Mouse (Mus musculus) adrenal gland, postnatal 10 days (tissue): Measurements from ENCODE around the gene Nbeal2. TPM values are rescaled to one million over a fixed set of nuclear protein-coding genes. Genes with fewer than 3 reads are reported as not detected.

Experiments used
- DNase-seq: peaks from one replicate; pipeline ENCODE4 v3.0.0; 2021; ENCODE audit warnings: mixed read lengths
- microRNA-seq: library from miRNA; unstranded; fragments of <30 nt; microRNA quantifications from one replicate; pipeline ENCODE4 v1.2.0, GENCODE M21; 2021
- total RNA-seq, 2 experiments: library from RNA; stranded (reverse); gene quantifications; 2 replicates each; pipeline ENCODE4 v1.2.3; 2021

Gene Nbeal2
- total RNA-seq, 2 experiments from 2014 or later, result 8.2 to 12.0 TPM

- no peak for DNase-seq
Measured at GRCm38 (mm10) chr9:110582161-110582560, 71.8 kb downstream of the Nbeal2 start.

Small RNA genes within 50 kb of the gene (microRNA-seq; reads per million reads assigned to microRNA genes)
- not detected for gene Mir8107

Other genes with a start within 250 kb of the Nbeal2 start
- 10 to 100 TPM; 33.4 to 38.8 TPM for gene Ptpn23, start 245.9 kb downstream of the Nbeal2 start, total RNA-seq
- gene Ngp, start 234.4 kb downstream of the Nbeal2 start, total RNA-seq, result 10 to 100 TPM; 25.5 to 35.5 TPM
- gene Klhl18, start 177.5 kb downstream of the Nbeal2 start, total RNA-seq, result 10 to 100 TPM; 12.3 to 13.8 TPM
- under 1 TPM; 0.45 to 0.79 TPM for gene Kif9, start 177.2 kb downstream of the Nbeal2 start, total RNA-seq
- 10 to 100 TPM; 66.7 to 85.4 TPM for gene Setd2, start 121.6 kb downstream of the Nbeal2 start, total RNA-seq
- 1 to 10 TPM; 7.7 to 9.8 TPM for gene Nradd, start 29.7 kb downstream of the Nbeal2 start, total RNA-seq
- gene Ccdc12, start 2.3 kb upstream of the Nbeal2 start, total RNA-seq, result 10 to 100 TPM; 64.3 to 66.0 TPM
- gene Myl3, start 87.7 kb upstream of the Nbeal2 start, total RNA-seq, result 10 to 100 TPM; 10.6 to 78.0 TPM
- gene Pth1r, start 93.0 kb upstream of the Nbeal2 start, total RNA-seq, result 10 to 100 TPM; 13.4 to 13.9 TPM
- not detected for gene Prss42, start 144.0 kb upstream of the Nbeal2 start, total RNA-seq
- gene Prss44, start 159.8 kb upstream of the Nbeal2 start, total RNA-seq, result not detected
- not detected for gene Prss43, start 172.5 kb upstream of the Nbeal2 start, total RNA-seq
- gene Prss45, start 180.4 kb upstream of the Nbeal2 start, total RNA-seq, result not detected
- not detected for gene Prss46, start 190.3 kb upstream of the Nbeal2 start, total RNA-seq
- under 1 TPM in 1 of 2 experiments, not detected in 1; 0.67 TPM for gene Prss50, start 203.8 kb upstream of the Nbeal2 start, total RNA-seq
- 10 to 100 TPM; 16.4 to 18.2 TPM for gene Als2cl, start 225.7 kb upstream of the Nbeal2 start, total RNA-seq
- gene Tmie, start 226.0 kb upstream of the Nbeal2 start, total RNA-seq, result 1 to 10 TPM; 1.9 to 5.6 TPM